Mouse (Mus musculus): ENCODE measurements around the gene Tmtc4. TPM values are rescaled to one million over a fixed set of nuclear protein-coding genes. Genes with fewer than 3 reads are reported as not detected.
A peak's percentile ranks its signal among the peaks of the same experiment; 100 is the strongest.

Tmtc4 gene
- polyA plus RNA-seq (2015; fragmentation: Nextera tagmentation; extraction: Ambion mirVana), result 20.9 and 23.6 TPM in 2 replicates

DNA sequence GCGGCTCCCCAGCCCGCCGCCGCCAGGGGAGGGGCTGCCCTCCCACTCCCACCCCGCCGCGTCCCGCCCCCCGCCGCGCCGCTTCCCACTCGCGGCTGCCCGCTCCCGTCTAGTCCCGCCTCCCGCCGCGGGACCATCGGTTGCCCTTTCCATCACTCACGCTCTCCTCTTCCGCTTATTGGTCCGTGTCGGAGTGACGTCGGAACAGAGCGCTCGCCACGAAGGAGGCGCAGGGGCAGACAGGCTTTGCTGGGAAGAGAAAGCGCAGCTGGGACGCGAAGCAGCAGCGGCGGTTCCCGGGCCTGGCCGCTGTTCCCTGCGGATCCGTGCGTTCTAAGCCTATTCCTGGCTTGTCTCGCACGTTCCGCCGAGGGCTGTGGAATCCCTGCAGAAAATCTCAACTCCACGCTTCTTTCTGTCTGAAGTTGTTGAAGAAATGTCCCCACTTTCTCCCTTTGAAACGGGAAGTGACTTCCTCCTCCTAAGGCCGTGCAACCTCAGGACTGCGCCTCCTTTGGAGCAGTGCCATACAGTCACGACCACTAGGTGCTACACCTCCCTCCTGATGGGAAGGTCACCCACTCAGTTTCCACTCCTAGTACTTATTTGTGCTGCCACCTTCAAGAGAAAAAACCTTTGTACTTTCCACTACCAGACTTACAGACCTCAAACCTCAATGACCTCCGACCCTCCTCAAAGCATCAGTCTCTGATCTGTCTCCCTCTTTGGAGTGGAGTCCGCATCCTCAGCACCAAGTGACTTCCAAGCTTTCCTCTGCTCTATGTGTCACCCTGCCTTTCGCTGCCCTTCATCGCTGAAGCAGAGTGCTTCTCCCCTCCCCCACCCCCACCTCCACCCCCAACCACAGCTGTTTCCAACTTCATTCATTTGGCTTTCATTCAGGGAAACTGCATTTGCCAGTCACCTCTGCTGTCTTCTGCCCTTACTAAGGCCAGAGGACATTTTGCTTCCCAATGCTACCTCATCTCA is at the start of gene Tmtc4:
TSS of gene Tmtc4 (minus strand) at position 810 of the 990 bp plus-strand sequence.
- peak; percentile 99 for ATAC-seq
- Histone ChIP-seq H3K27ac (peak within 1 kb of the TSS; percentile 93), H3K9me3 (no peaks in the 10 kb centered on the region), H3K4me3 (replicated peaks) (peak within 1 kb of the TSS; percentile 72), H3K27me3 (replicated peaks) (no peaks in the 10 kb centered on the region), H3K4me2 (replicated peaks) (peak within 1 kb of the TSS; percentile 88), H3K4me1 (replicated peaks) (0 out of 2 replicates have a peak, but pooled peaks cover 8% of the 10 kb centered on the region), H3K36me3 (no peaks in the 10 kb centered on the region), H3K9ac (peak within 1 kb of the TSS; percentile 81)
- WGBS, result under 1% methylated on average over 50 of the region's 54 CpGs

DNA sequence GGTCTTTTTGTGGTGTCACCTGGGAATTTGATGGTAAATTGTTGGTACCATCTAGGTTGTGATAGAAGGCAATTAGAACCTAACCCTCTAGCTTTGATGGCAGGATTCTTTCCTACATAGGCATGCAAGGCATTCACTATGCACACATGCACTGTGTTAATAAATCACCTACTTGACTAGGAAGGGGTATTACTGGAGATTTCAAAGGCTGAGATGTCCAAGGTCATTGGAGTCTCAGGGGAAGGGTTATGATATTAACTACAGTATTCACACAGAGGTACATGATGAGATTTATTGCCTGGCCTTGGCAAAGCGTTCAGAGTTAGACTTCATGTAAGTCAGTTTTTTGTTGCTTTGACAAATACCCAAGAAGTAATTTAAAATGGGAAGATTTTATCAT is 48.6 kb upstream of the Tmtc4 start:
- Histone ChIP-seq H3K9me3 (no peaks in the 10 kb centered on the region), H3K27me3 (replicated peaks) (no peaks in the 10 kb centered on the region), H3K4me1 (replicated peaks) (no peaks in the 10 kb centered on the region), H3K36me3 (no peaks in the 10 kb centered on the region), H3K4me3 (replicated peaks) (no peak overlapping the region), H3K9ac (no peak overlapping the region), H3K27ac (no peak overlapping the region), H3K4me2 (replicated peaks) (no peak overlapping the region)
- ATAC-seq, result no peak
- WGBS, result 53% methylated on average over 1 of the region's 1 CpGs

DNA sequence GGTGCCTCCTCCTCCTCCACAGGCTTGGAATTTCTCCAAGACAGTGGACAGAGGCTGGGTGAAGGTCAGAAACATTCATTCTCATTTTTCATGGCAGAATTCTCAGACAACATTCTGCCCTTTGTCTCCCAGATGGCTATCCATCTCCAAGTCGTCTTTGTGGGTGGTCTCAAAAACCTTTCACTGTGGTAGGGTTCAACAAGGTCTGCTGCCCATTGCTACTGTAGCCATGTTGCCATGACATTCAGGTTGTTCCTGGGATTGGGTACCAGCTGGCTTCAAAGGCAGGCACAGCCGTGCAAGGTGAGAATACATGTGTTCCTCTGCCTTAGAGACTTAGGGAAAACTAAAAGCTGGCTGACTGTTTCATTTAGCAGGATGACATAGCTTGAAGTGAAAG is 44.0 kb upstream of the Tmtc4 start:
- Histone ChIP-seq H3K4me2 (replicated peaks) (no peak overlapping the region), H3K27ac (no peak overlapping the region), H3K4me3 (replicated peaks) (no peak overlapping the region), H3K4me1 (replicated peaks) (no peaks in the 10 kb centered on the region), H3K27me3 (replicated peaks) (no peaks in the 10 kb centered on the region), H3K9me3 (no peaks in the 10 kb centered on the region), H3K9ac (no peak overlapping the region), H3K36me3 (no peaks in the 10 kb centered on the region)
- no peak for ATAC-seq
- WGBS, result 53% methylated on average over 2 of the region's 2 CpGs

DNA sequence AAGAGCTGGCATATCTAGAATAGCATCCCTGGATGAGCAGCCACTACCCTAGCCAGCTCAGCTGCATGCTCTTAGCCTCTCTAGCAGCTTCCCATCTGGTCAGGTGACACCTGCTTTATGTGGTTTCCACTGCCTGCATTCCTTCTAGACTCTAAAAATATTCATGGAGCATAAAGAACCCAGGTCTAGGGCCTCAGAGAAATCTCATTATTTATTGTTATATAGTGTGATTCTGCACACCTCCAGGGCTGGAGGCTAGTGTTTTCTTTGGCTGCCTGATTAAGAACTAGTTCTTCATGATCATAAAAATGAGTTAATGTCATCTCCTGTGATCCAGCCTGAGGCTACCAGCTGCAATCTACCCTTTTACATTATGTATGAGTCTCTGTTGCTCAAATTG is 39.1 kb upstream of the Tmtc4 start:
- no peaks in the 10 kb centered on the region for H3K27me3 ChIP-seq (replicated peaks)
- no peaks in the 10 kb centered on the region for H3K9me3 ChIP-seq
- H3K4me2 ChIP-seq (replicated peaks), result no peak overlapping the region
- H3K9ac ChIP-seq, result no peak overlapping the region
- H3K27ac ChIP-seq, result no peak overlapping the region
- no peaks in the 10 kb centered on the region for H3K4me1 ChIP-seq (replicated peaks)
- ATAC-seq, result no peak
- no peak overlapping the region for H3K4me3 ChIP-seq (replicated peaks)
- no peaks in the 10 kb centered on the region for H3K36me3 ChIP-seq

DNA sequence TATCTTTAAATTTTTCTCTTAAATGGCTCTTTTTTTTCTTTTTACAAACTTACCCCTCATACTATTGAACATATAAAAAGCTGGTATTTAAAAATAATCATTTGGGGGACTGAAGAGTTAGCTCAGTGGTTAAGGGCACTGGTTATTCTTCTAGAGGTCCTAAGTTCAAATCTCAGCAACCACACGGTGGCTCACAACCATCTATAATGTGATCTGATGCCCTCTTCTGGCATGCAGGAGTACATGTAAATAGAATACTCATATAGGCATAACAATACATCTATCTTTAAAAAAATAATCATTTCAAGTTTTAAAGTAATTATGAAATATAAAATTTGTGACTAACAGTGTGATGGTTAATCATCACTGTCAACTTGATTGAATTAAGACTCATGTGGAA is 32.5 kb upstream of the Tmtc4 start:
- Histone ChIP-seq H3K4me3 (replicated peaks) (no peak overlapping the region), H3K27ac (no peak overlapping the region), H3K4me1 (replicated peaks) (no peaks in the 10 kb centered on the region), H3K9ac (no peak overlapping the region), H3K9me3 (no peaks in the 10 kb centered on the region), H3K36me3 (no peaks in the 10 kb centered on the region), H3K27me3 (replicated peaks) (no peaks in the 10 kb centered on the region), H3K4me2 (replicated peaks) (no peak overlapping the region)
- 90% methylated on average over 1 of the region's 1 CpGs for WGBS
- no peak for ATAC-seq

DNA sequence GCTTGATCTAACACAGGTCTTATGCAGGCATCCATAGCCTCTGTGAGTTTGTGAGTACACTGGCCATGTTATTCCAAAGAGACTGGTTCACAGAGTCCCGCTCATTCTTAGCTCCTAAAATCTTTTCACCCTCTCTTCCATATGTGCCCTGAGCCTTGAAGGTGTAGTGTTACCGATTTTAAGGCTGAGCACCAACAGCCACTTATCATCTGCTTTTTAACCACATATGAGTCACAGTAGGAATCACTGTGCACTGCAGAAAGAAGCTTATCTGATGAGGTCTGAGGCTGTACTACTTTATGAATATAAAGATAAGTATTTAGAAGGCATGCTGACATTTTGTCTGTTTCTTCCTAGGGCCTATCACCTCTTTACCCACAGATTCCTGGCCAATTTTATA is 31.9 kb upstream of the Tmtc4 start:
- no peak overlapping the region for H3K27ac ChIP-seq
- H3K4me1 ChIP-seq (replicated peaks), result no peaks in the 10 kb centered on the region
- no peak overlapping the region for H3K9ac ChIP-seq
- H3K27me3 ChIP-seq (replicated peaks), result no peaks in the 10 kb centered on the region
- no peaks in the 10 kb centered on the region for H3K36me3 ChIP-seq
- H3K4me2 ChIP-seq (replicated peaks), result no peak overlapping the region
- WGBS, result 92% methylated on average over 2 of the region's 2 CpGs
- H3K9me3 ChIP-seq, result no peaks in the 10 kb centered on the region
- no peak overlapping the region for H3K4me3 ChIP-seq (replicated peaks)
- no peak for ATAC-seq

DNA sequence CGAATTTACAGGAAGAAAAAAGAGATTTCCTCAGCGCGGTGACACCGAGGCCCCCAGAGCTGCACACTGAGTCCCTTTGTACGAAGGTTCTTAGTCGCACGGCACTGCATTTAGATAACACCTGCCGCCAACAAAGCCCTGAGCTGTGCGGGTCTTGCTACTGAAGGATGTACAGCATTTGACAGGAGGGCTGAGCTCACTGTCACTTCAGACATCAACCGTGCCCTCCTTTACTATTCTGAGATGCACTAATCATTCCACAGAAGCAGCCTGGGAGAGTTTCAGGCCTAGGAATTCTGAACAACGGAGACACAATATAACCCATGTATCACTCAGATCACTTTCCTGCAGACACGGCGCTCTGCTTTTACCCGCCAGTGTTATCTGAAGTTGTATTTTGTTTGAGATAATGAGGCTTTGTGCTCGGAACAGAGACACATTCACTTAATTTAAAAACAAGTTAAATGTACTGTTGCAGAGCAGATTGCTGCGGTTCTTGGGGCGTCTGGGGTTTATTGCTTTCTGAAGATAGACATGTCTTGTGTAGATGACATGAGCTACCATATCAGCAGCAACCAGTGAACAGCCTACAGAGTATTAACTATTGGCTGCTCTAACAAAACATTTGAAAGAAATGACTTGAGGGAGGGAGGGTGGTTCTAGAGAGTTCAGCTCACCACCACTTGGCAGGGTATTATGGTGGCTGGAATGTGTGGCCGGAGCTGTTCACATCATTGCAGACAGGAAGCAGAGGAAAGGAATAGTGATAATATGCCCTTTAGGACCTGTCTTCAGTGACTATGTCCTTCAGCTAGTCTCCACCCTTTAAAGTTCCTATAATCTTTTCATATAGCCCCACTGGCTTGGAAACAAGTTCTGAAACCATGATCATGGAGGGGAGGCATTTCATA is 25.5 kb upstream of the Tmtc4 start:
- WGBS, result 60% methylated on average over 18 of the region's 18 CpGs
- no peaks in the 10 kb centered on the region for H3K36me3 ChIP-seq
- H3K27me3 ChIP-seq (replicated peaks), result no peaks in the 10 kb centered on the region
- no peak overlapping the region for H3K4me2 ChIP-seq (replicated peaks)
- H3K4me1 ChIP-seq (replicated peaks), result no peaks in the 10 kb centered on the region
- no peaks in the 10 kb centered on the region for H3K9me3 ChIP-seq
- no peak for ATAC-seq
- no peak overlapping the region for H3K4me3 ChIP-seq (replicated peaks)
- H3K9ac ChIP-seq, result no peak overlapping the region
- H3K27ac ChIP-seq, result no peak overlapping the region

DNA sequence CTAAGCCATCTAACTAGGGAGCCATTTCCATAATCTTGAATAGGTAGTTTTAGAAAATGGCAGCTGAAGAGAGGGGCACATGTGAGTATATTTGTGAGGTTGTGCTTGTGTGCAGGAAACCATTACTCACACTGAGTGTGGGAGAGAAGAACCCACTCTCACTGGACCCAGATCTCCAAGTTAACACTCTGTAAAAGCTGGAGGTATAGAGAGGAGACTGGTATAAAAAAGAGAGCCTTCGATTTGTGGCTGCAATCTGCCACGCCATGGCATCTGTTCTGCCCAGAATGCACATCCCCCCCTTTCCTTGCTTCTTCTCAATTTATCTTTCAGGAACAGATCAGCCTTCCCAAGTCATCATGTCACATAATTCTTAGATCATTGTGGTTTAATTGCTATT is 24.8 kb upstream of the Tmtc4 start:
- no peaks in the 10 kb centered on the region for H3K27me3 ChIP-seq (replicated peaks)
- no peak overlapping the region for H3K27ac ChIP-seq
- H3K4me1 ChIP-seq (replicated peaks), result no peaks in the 10 kb centered on the region
- WGBS, result 89% methylated on average over 2 of the region's 2 CpGs
- H3K9ac ChIP-seq, result no peak overlapping the region
- no peaks in the 10 kb centered on the region for H3K36me3 ChIP-seq
- no peaks in the 10 kb centered on the region for H3K9me3 ChIP-seq
- H3K4me2 ChIP-seq (replicated peaks), result no peak overlapping the region
- H3K4me3 ChIP-seq (replicated peaks), result no peak overlapping the region
- ATAC-seq, result no peak

DNA sequence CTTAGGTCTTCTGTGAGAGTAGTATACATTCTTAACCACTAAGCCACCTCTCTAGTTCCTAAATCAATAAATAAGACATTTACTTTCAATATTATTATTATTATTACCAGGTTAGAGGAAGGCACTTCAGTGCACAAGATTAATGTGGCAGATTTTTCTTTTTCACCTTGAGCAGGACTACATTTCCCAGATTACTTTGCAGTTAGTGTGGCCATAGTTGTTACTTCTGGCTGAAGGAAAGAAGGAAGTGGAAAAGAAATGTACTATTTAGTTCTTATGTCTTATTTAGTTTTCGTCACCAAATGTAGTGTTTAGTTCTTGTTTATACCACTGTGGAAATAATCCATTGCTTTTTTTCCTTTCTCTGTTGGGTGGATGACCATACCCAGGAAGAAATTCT is 19.9 kb upstream of the Tmtc4 start:
- Histone ChIP-seq H3K4me1 (replicated peaks) (no peaks in the 10 kb centered on the region), H3K27me3 (replicated peaks) (no peaks in the 10 kb centered on the region), H3K4me3 (replicated peaks) (no peak overlapping the region), H3K9ac (no peak overlapping the region), H3K4me2 (replicated peaks) (no peak overlapping the region), H3K27ac (no peak overlapping the region), H3K36me3 (no peaks in the 10 kb centered on the region), H3K9me3 (no peaks in the 10 kb centered on the region)
- ATAC-seq, result no peak
- 81% methylated on average over 1 of the region's 1 CpGs for WGBS

DNA sequence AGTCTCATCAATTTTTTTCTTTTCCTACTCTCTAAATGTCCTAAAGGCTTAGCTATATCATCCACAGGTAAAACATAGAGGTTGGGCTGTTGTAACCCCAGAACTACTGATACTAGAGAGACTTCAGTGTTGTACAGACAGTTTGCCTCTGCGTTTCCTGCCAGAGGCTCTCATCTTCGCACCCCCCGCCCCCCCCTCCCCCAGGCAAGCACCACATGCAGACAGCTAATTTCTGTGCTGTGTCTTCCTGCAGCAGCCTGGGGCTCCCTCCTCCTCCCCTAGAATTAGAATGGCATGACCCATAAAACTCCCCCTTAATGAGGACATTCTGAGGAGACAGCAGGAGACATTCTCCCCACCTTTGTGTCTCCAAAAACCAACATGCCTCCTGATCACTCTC is 17.6 kb upstream of the Tmtc4 start:
- Histone ChIP-seq H3K4me3 (replicated peaks) (no peak overlapping the region), H3K9me3 (no peaks in the 10 kb centered on the region), H3K4me2 (replicated peaks) (no peak overlapping the region), H3K27me3 (replicated peaks) (no peaks in the 10 kb centered on the region), H3K4me1 (replicated peaks) (no peaks in the 10 kb centered on the region), H3K27ac (no peak overlapping the region), H3K36me3 (no peaks in the 10 kb centered on the region), H3K9ac (no peak overlapping the region)
- ATAC-seq, result no peak
- 35% methylated on average over 3 of the region's 3 CpGs for WGBS

DNA sequence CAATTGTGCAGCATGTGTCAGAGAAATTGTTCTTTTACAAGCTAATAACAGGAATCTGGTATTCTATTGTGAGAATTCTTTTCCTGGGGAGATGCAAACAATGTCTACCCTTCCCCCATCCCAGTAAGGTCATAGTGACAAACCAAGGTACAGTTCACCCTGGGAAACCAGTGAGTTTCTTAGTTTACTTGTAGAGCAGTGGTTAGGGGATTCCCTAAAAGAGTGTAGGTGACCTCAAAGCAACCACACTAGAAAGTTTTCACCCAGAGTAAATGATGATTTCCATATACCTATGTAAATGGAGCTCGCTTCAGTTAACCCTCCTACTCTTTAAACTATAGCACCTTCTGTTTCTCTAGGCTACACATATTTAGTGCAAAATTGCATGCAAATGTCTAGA is 13.6 kb upstream of the Tmtc4 start:
- Histone ChIP-seq H3K4me1 (replicated peaks) (no peaks in the 10 kb centered on the region), H3K9me3 (no peaks in the 10 kb centered on the region), H3K27ac (no peak overlapping the region), H3K36me3 (no peaks in the 10 kb centered on the region), H3K4me2 (replicated peaks) (no peak overlapping the region), H3K9ac (no peak overlapping the region), H3K4me3 (replicated peaks) (no peak overlapping the region), H3K27me3 (replicated peaks) (no peaks in the 10 kb centered on the region)
- 69% methylated on average over 1 of the region's 1 CpGs for WGBS
- no peak for ATAC-seq

DNA sequence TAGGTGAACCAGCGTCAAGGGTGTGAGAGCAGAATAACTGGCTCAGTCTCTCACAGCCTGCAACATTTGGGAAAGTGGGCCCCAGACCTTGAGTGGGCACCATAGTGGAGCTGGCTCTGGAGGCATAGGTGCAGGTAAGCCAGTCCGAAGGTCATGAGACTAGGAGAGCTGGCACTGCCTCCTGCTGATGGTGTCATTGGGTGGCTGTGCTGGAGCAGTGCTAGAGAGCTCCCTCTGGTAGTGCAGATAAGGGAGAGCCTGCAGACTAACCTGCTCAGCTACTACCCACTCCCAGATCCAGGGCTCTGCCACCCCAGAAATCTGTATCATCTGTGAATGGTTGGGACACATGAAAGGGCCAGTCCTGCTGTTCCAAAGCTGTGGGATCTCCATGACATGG is 10.1 kb upstream of the Tmtc4 start:
- Histone ChIP-seq H3K27ac (no peak overlapping the region), H3K9me3 (no peaks in the 10 kb centered on the region), H3K27me3 (replicated peaks) (no peaks in the 10 kb centered on the region), H3K36me3 (no peaks in the 10 kb centered on the region), H3K9ac (no peak overlapping the region), H3K4me1 (replicated peaks) (no peaks in the 10 kb centered on the region), H3K4me2 (replicated peaks) (no peak overlapping the region), H3K4me3 (replicated peaks) (no peak overlapping the region)
- ATAC-seq, result peak; percentile 56
- WGBS, result 80% methylated on average over 2 of the region's 2 CpGs

Measured in intestine, embryonic 15.5 days (tissue).